Mouse (Mus musculus) frontal cortex, postnatal 36 days (tissue): ENCODE data around the gene Nek6.

Source experiments
- DNase-seq, 2 experiments: peaks; one replicate each; pipeline ENCODE4 v3.0.0; 2022; ENCODE audit warnings: low spot score in 2 of 2

Nek6 gene

GRCm38 (mm10) chr2:38509004-38509719, 2.3 kb upstream of the Nek6 start:
- DNase-seq: no peak

- peak; percentile 42 to 70 for DNase-seq
These were observed 1.3 kb upstream of the Nek6 start for GRCm38 (mm10) chr2:38510120-38510519.

- no peak for DNase-seq
These were observed 1.1 kb downstream of the Nek6 start for GRCm38 (mm10) chr2:38512308-38513182.

- DNase-seq: no peak
These were observed 1.7 kb downstream of the Nek6 start for GRCm38 (mm10) chr2:38513183-38513529.

GRCm38 (mm10) chr2:38514411-38514810, 3.0 kb downstream of the Nek6 start:
- DNase-seq: no peak

- no peak for DNase-seq
These were observed 4.0 kb downstream of the Nek6 start for GRCm38 (mm10) chr2:38515446-38515845.

- DNase-seq: no peak
These were observed 5.0 kb downstream of the Nek6 start for GRCm38 (mm10) chr2:38516471-38516870.

GRCm38 (mm10) chr2:38517045-38517444, 5.6 kb downstream of the Nek6 start:
- DNase-seq: no peak

GRCm38 (mm10) chr2:38518719-38519118, 7.3 kb downstream of the Nek6 start:
- DNase-seq: no peak

GRCm38 (mm10) chr2:38519934-38520333, 8.5 kb downstream of the Nek6 start:
- no peak for DNase-seq

- no peak for DNase-seq
These were observed 10.2 kb downstream of the Nek6 start for GRCm38 (mm10) chr2:38521618-38522017.

GRCm38 (mm10) chr2:38522354-38522753, 10.9 kb downstream of the Nek6 start:
- DNase-seq: no peak

- no peak for DNase-seq
These were observed 12.5 kb downstream of the Nek6 start for GRCm38 (mm10) chr2:38523781-38524445.

GRCm38 (mm10) chr2:38525034-38525433, 13.6 kb downstream of the Nek6 start:
- no peak for DNase-seq

- DNase-seq: no peak
These were observed 18.2 kb downstream of the Nek6 start for GRCm38 (mm10) chr2:38529582-38530152.

- DNase-seq: no peak
These were observed 19.5 kb downstream of the Nek6 start for GRCm38 (mm10) chr2:38530955-38531381.

GRCm38 (mm10) chr2:38533322-38533721, 21.9 kb downstream of the Nek6 start:
- DNase-seq: no peak

GRCm38 (mm10) chr2:38533767-38534166, 22.3 kb downstream of the Nek6 start:
- no peak for DNase-seq

- DNase-seq: no peak
These were observed 22.9 kb downstream of the Nek6 start for GRCm38 (mm10) chr2:38534241-38534940.

GRCm38 (mm10) chr2:38535051-38535450, 23.6 kb downstream of the Nek6 start:
- no peak for DNase-seq

GRCm38 (mm10) chr2:38535521-38536220, 24.2 kb downstream of the Nek6 start:
- no peak for DNase-seq
